Mouse (Mus musculus) cerebellum, adult 8-10 months (tissue): ENCODE measurements around the gene Tnfrsf17.
"Not testable (repeated sequence)": the region's sequence is repeated elsewhere in the genome, so short reads cannot be mapped to it uniquely, and the experiment has no call there.

Experiments used
- DNase-seq: peaks from one replicate; pipeline ENCODE4 v3.0.0; 2022

The Tnfrsf17 gene

DNA sequence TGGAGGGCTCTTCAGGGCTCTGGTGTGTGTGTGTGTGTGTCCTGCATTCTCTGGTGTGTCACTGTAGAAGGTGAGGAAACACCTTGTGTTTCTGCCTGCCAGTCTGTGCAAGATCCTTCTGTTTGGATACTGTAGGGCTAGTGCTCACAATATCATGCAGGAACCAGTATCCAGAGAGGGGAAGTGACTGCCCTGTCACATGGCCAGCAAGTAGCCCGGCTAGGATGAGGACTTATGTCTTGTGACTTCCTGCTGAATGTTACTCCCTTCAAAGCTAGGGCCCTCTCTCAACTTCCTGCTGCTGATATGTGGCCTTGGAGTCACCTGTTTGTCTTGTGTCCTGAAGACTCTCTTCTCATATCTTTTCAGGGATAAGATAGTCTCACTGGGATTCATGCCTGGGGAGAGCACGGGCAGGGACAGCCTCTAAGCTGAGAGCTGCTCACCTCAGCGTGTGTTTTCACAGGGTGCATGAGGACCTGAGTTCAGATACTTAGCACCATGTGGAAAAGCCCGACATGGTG lies 29.7 kb downstream of the Tnfrsf17 start:
- no peak for DNase-seq

DNA sequence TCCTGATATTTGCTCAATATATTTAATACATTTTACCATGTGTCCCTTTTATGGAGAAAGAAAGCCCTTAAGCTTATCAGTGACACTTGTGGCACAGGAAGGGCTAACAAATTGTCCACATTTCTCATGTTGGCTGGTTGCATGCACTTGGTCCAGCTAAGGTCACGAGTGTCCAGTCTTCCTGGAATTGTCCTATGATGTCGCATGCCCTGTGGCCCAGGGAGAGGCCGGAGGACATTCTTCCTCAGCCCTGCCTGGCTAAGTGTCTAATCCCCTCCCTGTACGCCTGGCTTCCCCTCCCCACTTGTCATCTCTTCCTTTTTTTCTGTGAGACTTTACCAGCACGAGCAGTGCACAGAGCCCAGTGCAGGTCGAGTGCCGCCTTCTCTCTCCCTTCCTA lies 38.3 kb downstream of the Tnfrsf17 start:
- DNase-seq, result no peak

DNA sequence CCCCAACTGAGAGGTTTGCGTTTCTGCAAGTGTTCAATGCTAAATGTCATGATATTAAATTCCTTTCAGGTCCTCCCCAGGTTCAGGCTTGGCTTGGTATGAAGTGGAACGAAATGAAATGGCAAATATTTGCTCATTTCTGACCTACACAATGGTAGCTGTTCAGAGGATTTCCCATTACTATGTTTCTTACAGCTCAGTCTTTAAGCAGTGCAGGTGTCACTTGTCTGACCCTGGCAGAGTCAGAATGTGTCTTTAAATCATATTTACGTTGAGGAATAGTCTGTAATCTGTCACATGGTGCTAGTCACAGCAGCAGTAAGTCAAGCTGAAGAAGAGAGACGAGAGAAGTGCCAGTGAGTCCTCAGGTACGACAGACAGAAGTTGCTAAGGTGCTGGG lies 45.6 kb downstream of the Tnfrsf17 start:
- no peak for DNase-seq

DNA sequence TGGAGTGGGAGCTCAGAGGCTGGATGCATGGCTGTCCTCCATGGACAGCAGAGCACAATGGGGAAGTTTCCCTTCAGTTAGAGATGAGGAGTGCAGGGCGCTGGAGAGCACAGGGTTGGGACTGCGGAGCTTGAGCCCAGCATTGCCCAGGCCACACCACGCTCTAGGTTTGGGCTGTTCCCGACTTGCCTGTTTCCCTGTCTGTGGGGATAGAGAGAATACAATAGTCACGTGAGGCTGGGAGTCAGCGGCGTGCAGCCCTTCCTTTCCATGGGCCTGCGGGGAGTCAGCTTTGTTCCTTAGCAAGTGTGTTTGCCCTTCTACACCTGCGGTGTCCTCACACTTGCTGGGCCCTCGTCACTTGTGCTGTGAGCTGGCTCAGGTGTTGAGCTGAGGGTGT lies 46.3 kb downstream of the Tnfrsf17 start:
- no peak for DNase-seq

DNA sequence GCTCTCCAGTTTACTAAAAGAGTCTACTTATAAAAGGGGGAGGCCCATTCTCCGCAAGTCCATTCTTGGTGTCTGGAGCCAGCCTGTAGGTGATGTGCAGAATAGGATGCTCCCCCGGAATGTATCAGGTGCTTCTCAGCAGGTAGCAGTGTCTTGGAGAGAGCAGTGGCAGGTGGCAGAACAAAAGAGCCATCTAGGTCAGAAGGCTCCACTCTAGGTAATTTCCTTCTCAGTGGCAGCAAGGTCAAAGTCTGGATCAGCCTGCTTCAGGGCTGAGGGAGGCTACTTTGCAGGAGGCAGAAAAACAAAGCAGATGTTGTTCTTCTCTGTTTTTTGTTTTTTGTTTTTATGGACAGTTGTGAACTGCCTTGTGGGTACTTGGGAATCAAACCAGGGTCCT lies 47.0 kb downstream of the Tnfrsf17 start:
- DNase-seq, result not testable (repeated sequence)

DNA sequence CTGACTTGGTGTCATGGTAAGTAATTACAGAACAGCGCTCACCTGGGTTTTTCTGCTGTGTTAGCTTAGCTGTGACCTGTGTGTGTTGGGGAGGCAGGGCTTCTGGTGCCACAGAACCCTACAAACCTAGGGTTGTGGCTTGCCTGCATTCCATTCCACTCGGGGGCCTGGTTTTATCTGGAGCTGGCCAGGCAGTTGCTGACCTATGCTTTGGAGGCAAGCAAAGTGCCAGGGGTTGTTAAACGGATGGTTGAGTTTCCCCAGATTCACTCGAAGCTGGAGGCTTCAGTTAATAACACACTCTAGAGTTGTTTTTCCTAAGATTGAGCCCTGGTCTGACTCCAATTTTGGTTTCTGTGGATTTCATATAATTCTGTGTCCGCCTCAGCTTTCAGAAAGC lies 52.0 kb downstream of the Tnfrsf17 start:
- DNase-seq, result no peak

DNA sequence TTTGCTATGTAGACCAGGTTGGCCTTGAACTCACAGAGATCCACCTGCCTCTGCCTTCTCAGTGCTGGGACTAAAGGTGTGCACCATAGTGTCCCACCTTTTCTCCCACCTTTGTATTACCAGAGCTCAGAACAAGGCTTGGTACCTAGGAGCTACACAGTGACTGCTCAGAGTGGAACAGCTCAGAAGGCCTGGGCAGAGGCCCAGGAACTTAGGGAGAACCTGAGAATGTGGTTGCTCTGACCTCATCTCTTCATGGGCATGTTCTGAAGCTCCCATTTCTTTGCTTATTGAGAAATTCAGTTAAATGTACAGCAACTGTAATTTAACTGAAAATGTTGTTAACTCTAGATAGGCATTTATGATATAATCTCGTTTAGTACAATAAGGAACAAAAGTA lies 53.2 kb downstream of the Tnfrsf17 start:
- DNase-seq, result no peak

DNA sequence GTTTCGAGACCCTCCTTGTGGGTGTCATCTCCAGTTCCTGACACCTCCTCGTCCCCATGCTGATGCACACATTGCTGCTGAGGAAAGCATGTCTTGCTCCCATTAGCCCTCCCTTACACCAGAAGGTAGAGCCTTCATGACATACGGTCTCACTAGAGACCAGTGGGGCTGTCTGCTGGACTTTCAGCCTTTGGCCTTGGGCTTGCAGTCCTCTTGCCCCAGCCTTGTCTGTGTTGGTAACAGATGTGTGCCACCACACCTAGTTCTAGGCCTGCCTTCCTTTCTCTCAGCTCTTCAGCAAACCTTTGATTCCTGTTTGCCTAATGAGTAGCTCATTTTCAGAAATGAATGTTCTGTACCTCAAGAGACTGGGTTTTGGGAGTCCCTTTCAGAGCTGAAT lies 54.8 kb downstream of the Tnfrsf17 start:
- DNase-seq, result no peak

DNA sequence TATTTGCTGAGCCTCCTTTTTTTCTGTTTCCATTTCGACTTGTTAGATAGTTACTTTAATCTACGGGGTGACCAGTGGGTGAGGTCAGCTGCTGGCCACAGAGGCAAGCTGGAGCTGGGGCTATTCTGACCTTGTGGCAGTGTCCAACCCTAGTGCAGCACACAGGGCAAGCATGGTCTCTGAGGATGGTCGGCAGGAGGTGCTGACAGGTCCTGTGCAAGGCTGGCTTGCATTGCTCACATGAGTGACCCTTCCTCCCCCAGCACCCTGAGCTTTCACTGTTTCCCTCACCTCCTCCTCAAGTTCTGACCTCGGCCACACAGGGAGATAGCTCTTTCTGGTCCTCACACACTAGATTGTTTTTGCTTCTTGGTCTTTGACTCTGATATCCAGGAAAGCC lies 55.5 kb downstream of the Tnfrsf17 start:
- no peak for DNase-seq

DNA sequence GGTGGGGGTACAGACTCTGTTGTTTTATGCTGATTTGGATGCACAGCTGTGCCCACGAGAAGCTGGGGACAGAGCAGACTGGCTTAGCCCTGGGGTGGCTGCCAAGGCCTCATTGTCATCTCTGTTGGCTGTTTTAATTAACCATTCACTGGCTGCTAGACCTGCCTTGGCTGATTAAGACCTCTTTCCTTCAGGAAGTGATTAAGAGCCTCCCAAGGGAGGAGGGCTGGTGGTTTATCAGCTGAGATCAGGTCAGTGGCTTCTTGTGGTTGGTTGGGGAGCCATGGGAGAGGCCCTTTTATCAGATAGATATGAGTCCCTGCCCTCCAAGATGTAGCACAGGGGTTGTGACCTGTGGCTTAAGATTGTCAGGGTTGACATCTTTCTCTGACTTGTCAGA lies 56.0 kb downstream of the Tnfrsf17 start:
- DNase-seq, result no peak
